Mouse (Mus musculus) forelimb bud, embryonic 11.5 days (tissue): ENCODE data around the gene Lrrc75a.
A peak's percentile ranks its signal among the peaks of the same experiment; 100 is the strongest.
"Not testable (repeated sequence)": the region's sequence is repeated elsewhere in the genome, so short reads cannot be mapped to it uniquely, and the experiment has no call there.

Experiments
- DNase-seq: peaks from one replicate; pipeline ENCODE4 v3.0.0-alpha.2; 2012; ENCODE audit warnings: low read depth, low spot score

Gene Lrrc75a

GRCm38 (mm10) chr11:62647661-62648590 lies at the start of gene Lrrc75a:
Lrrc75a (minus strand) TSS chr11:62648523.
- no peak for DNase-seq

DNA sequence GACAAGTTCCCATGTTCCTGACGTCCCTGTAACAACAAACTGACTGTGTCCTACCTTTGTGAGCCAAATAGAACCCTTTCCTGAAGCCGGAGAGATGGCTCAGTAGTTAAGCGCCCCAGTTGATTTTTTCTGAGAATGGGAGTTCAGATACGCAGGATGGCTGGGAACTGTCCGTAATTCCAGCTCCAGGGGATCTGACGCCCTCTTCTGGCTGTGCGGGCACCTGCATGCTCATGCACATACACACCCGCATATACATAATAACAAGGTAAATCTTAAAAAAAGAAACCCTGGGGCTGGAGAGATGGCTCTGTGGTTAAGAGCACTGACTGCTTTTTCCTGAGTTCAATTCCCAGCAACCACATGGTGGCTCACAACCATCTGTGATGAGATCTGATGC lies 46.8 kb upstream of the Lrrc75a start:
- DNase-seq, result no peak

GRCm38 (mm10) chr11:62693299-62694184 lies 45.2 kb upstream of the Lrrc75a start:
- DNase-seq, result peak; percentile 86

GRCm38 (mm10) chr11:62691592-62691991 lies 43.3 kb upstream of the Lrrc75a start:
- DNase-seq, result no peak

GRCm38 (mm10) chr11:62679954-62680353 lies 31.6 kb upstream of the Lrrc75a start:
- DNase-seq, result no peak

DNA sequence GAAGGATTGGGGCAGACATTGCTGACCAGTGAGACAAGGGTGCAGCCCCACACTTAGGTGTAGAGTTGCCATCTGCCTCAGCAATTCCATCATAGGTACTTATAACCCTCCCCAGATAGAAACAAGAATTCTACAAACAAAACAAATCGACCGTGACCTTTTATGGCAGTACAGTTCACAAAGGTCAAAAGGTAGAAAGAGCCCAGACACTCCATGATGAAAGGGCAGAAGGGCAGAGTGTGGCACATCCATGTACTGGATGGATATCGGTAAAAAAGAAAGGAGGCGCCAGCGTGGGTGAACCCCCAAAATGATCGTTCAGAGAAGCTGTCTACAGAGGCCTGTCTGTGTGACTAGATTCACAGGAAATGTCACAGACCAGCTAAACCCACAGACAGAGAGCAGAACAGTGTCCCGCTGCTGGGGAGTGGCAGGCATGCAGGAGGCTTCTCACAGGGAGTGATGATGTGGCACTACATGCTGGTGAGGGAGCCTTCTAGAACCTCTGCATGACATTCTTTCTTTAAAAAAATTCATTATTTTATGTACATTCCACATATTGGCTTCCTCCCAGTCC lies 30.5 kb upstream of the Lrrc75a start:
- no peak for DNase-seq

DNA sequence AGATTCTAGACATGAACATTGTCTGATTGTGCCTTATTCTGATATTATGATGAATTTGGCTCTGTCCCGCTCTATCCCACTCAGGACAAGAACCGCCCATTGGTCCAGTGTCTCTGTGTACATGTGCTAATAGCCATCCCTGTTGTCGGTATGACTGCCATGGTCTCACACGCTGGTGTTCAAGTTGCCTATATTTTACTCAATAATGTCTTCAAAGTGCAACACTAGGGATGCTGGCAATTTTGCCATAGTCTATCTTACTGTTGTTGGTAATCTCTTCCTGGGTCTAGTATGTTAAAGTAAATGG lies 27.9 kb upstream of the Lrrc75a start:
- no peak for DNase-seq

GRCm38 (mm10) chr11:62675480-62676289 lies 27.4 kb upstream of the Lrrc75a start:
- DNase-seq, result peak; percentile 88

DNA sequence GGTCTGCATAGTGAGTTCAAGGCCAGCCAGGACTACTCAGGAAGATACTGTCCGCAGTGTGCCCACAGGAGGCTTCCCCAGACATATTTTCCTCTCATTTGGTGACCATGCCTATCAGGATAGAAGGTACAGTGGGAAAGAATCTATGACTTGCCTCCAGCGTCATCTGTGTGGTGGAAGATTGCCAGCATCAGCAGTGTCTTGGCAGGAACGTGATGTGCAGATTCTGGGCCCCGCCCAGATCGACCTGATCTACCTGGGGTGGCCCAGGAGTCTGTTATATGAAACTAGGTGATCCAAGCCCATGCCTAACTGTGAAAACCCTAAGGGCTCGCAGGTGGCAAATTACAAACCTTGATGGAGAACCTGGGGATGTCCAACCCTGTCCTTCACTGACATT lies 21.7 kb upstream of the Lrrc75a start:
- no peak for DNase-seq

- no peak for DNase-seq
These were observed 21.1 kb upstream of the Lrrc75a start for GRCm38 (mm10) chr11:62669471-62669870.

GRCm38 (mm10) chr11:62668986-62669385 lies 20.7 kb upstream of the Lrrc75a start:
- no peak for DNase-seq

DNA sequence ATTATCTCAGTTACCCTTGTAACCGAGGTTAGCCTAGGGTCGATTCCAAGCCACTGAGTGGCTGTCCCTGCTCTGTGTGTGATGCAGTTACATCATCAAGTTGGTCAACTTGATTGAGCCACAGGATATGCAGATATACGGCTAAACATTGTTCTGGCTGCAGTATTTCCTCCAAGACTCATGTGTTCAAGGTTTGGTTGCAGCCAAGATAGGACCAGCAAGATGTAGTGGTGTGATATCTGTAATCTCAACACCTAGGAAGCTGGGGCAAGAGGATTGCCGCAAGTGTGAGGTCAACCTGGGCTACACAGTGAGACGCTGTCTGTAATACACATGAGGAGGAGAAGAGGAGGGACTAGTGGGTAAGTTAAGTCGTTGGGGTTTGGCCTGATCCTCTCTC lies 15.9 kb upstream of the Lrrc75a start:
- no peak for DNase-seq

GRCm38 (mm10) chr11:62660885-62661284 lies 12.6 kb upstream of the Lrrc75a start:
- DNase-seq, result no peak

GRCm38 (mm10) chr11:62652080-62652479 lies 3.8 kb upstream of the Lrrc75a start:
- no peak for DNase-seq

DNA sequence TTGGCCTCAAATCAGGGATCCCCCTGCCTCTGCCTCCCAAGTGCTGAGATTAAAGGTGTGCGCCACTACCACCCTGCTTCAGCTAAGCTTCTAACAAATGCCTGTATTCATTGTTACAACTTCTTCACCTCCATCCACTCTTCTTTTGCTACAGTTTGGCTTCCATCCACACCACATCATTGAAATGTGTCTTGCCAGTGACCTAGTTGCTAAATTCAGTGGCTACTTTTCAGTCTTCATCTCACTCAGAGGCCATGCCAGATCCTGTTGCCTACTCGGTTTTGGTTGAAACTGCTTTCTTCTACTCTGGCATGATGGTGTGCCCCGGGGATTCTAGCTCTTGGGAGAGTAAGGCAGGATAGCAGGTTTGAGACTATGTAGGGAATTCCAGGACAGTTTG lies 3.2 kb upstream of the Lrrc75a start:
- no peak for DNase-seq

- not testable (repeated sequence) for DNase-seq
These were observed 1.5 kb upstream of the Lrrc75a start for GRCm38 (mm10) chr11:62649803-62650202.

GRCm38 (mm10) chr11:62648591-62649391 lies 468 bp upstream of the Lrrc75a start, which contains the start of gene Mmgt2:
Mmgt2 (plus strand) TSS chr11:62648664.
- peak; percentile 92 for DNase-seq

DNA sequence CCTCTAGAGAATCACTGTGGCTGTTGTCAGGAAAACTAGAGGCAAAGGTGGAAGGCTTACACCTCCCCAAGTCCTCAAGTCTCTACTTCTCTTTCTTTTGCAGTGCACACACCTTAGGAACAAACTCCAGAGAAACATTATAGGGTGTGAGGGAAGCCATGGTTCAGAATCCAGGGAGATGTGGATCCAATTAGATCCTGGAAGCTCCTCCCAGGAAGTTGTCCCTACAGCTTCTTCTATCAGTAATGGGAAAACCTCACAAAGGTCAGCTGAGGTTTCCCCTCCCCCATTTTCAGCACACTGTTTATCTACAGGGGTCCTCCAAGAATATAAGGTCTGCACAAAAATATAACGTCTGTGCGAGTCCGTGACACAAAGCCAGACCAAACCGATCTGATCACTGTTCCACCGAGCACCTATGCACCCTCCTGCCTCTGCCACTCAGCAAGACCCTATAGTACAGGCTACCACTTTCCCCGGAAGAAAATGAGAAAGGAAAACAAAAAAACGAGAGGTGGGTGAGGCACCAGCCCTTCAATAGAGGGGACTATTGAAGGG lies 1.3 kb downstream of the Lrrc75a start:
- DNase-seq, result no peak

GRCm38 (mm10) chr11:62646495-62646843 lies 1.9 kb downstream of the Lrrc75a start:
- DNase-seq, result no peak
